Mouse (Mus musculus) intestine, embryonic 14.5 days (tissue): ENCODE measurements at regions not wholly inside any gene's neighbourhood (a gene's known extent, or its start where the extent isn't known, plus 50 kb on each side); places are given as distances from the start of the nearest gene placed in this dataset.

ENCODE experiments used
- ATAC-seq: fragments of 200-750 bp; cut with Nextera tagmentation; replicated peaks from 2 replicates; pipeline ENCODE4 v1.8.0; 2017; ENCODE audit warnings: low read depth, moderate number of reproducible peaks, moderate TSS enrichment, moderate library complexity; ENCODE audit not compliant: low FRiP score, low TSS enrichment
- DNase-seq: peaks from one replicate; pipeline ENCODE4 v3.0.0-alpha.2; 2018; ENCODE audit warnings: low spot score
- H3K27ac ChIP-seq: fragments of 300-500 bp; sonication (generic); 2 replicates; pipeline ENCODE4 v1.5.1; 2014; ENCODE audit warnings: low read depth, mild to moderate bottlenecking, control low read depth
- H3K27me3 ChIP-seq: fragments of 300-500 bp; sonication (generic); replicated peaks from 2 replicates; pipeline ENCODE4 v1.6.1; 2014; ENCODE audit warnings: low read length, control low read depth; ENCODE audit not compliant: control insufficient read depth, insufficient read depth
- H3K36me3 ChIP-seq: fragments of 300-500 bp; sonication (generic); 2 replicates; pipeline ENCODE4 v1.6.1; 2014; ENCODE audit warnings: low read length, control low read depth; ENCODE audit not compliant: control insufficient read depth, insufficient read depth
- H3K4me1 ChIP-seq: fragments of 300-500 bp; sonication (generic); replicated peaks from 2 replicates; pipeline ENCODE4 v1.6.1; 2014; ENCODE audit warnings: low read length, control low read depth, mixed read lengths; ENCODE audit not compliant: control insufficient read depth, insufficient read depth
- H3K4me2 ChIP-seq: fragments of 300-500 bp; sonication (generic); 2 replicates; pipeline ENCODE4 v1.6.1; 2014; ENCODE audit warnings: low read length
- H3K4me3 ChIP-seq: fragments of 300-500 bp; sonication (generic); 2 replicates; pipeline ENCODE4 v1.5.1; 2014; ENCODE audit warnings: low read depth, low read length, control low read depth, mixed read lengths
- H3K9ac ChIP-seq: fragments of 300-500 bp; sonication (generic); 2 replicates; pipeline ENCODE4 v1.6.1; 2014; ENCODE audit warnings: mild to moderate bottlenecking, low read length
- H3K9me3 ChIP-seq: fragments of 300-500 bp; sonication (generic); 2 replicates; pipeline ENCODE4 v1.6.1; 2016; ENCODE audit warnings: low read length, control low read depth; ENCODE audit not compliant: control insufficient read depth
- WGBS: fragments of 180-500 bp; shearing (Covaris S2); extraction: QIAGEN DNeasy Blood & Tissue Kit; methylation state at CpG from one replicate; pipeline ENCODE4 v1.1.7; 2014; 5-methylcytosine and 5-hydroxymethylcytosine counted together

GRCm38 (mm10) chr16:51543769-51544168 lies 487.3 kb upstream of the Cblb start:
- H3K27ac ChIP-seq = no peak overlapping the region
- no peak for ATAC-seq
- 87% methylated on average over 4 of the region's 4 CpGs for WGBS

GRCm38 (mm10) chr16:51547032-51547431 lies 484.0 kb upstream of the Cblb start:
- Histone ChIP-seq H3K4me2 (no peak overlapping the region), H3K9me3 (no peaks in the 10 kb centered on the region), H3K4me1 (no peaks in the 10 kb centered on the region), H3K9ac (no peak overlapping the region), H3K4me3 (no peak overlapping the region), H3K27ac (no peak overlapping the region), H3K27me3 (no peaks in the 10 kb centered on the region), H3K36me3 (no peaks in the 10 kb centered on the region)
- 81% methylated on average over 1 of the region's 1 CpGs for WGBS
- ATAC-seq = no peak
- DNase-seq = no peak

More at GRCm38 (mm10) chr16:51543769-51544168, 487.3 kb upstream of the Cblb start:
- no peak overlapping the region for H3K9ac ChIP-seq
- no peak for DNase-seq
- no peak overlapping the region for H3K4me3 ChIP-seq
- no peak overlapping the region for H3K4me2 ChIP-seq
- H3K4me1 ChIP-seq = no peaks in the 10 kb centered on the region
- H3K36me3 ChIP-seq = no peaks in the 10 kb centered on the region
- no peaks in the 10 kb centered on the region for H3K27me3 ChIP-seq
- H3K9me3 ChIP-seq = no peaks in the 10 kb centered on the region

GRCm38 (mm10) chr16:51562866-51563658 lies 468.0 kb upstream of the Cblb start:
- DNase-seq (no peak), ATAC-seq (no peak)
- no peak overlapping the region for H3K27ac ChIP-seq
- H3K4me1 ChIP-seq = no peaks in the 10 kb centered on the region
- H3K9ac ChIP-seq = no peak overlapping the region
- 92% methylated on average over 5 of the region's 5 CpGs for WGBS
- no peak overlapping the region for H3K4me2 ChIP-seq
- H3K36me3 ChIP-seq = no peaks in the 10 kb centered on the region
- no peak overlapping the region for H3K4me3 ChIP-seq
- H3K27me3 ChIP-seq = no peaks in the 10 kb centered on the region
- H3K9me3 ChIP-seq = no peaks in the 10 kb centered on the region

GRCm38 (mm10) chr16:51564064-51564463 lies 467.0 kb upstream of the Cblb start:
- no peak overlapping the region for H3K9ac ChIP-seq
- DNase-seq = no peak
- ATAC-seq = no peak
- H3K4me1 ChIP-seq = no peaks in the 10 kb centered on the region
- no peaks in the 10 kb centered on the region for H3K27me3 ChIP-seq
- no peaks in the 10 kb centered on the region for H3K9me3 ChIP-seq
- no peak overlapping the region for H3K4me3 ChIP-seq
- no peak overlapping the region for H3K4me2 ChIP-seq
- no peak overlapping the region for H3K27ac ChIP-seq
- H3K36me3 ChIP-seq = no peaks in the 10 kb centered on the region

GRCm38 (mm10) chr16:51577915-51578593 lies 453.0 kb upstream of the Cblb start:
- Histone ChIP-seq H3K4me1 (no peaks in the 10 kb centered on the region), H3K36me3 (no peaks in the 10 kb centered on the region), H3K9me3 (no peaks in the 10 kb centered on the region), H3K4me2 (no peak overlapping the region), H3K27me3 (no peaks in the 10 kb centered on the region), H3K4me3 (no peak overlapping the region), H3K27ac (no peak overlapping the region), H3K9ac (no peak overlapping the region)
- DNase-seq = no peak
- WGBS = 68% methylated on average over 2 of the region's 2 CpGs
- ATAC-seq = no peak

- no peaks in the 10 kb centered on the region for H3K4me1 ChIP-seq
- H3K27me3 ChIP-seq = no peaks in the 10 kb centered on the region
- no peak overlapping the region for H3K4me2 ChIP-seq
- no peak for DNase-seq
- H3K27ac ChIP-seq = no peak overlapping the region
- no peaks in the 10 kb centered on the region for H3K36me3 ChIP-seq
- WGBS = 67% methylated on average over 1 of the region's 1 CpGs
- H3K9me3 ChIP-seq = no peaks in the 10 kb centered on the region
- no peak for ATAC-seq
- H3K4me3 ChIP-seq = no peak overlapping the region
- H3K9ac ChIP-seq = no peak overlapping the region
These were observed 450.5 kb upstream of the Cblb start for GRCm38 (mm10) chr16:51580525-51580924.

GRCm38 (mm10) chr16:51589924-51590397 lies 441.1 kb upstream of the Cblb start:
- no peak for ATAC-seq
- WGBS = 34% methylated on average over 2 of the region's 2 CpGs
- no peak for DNase-seq
- H3K27me3 ChIP-seq = no peaks in the 10 kb centered on the region
- H3K36me3 ChIP-seq = no peaks in the 10 kb centered on the region
- no peak overlapping the region for H3K9ac ChIP-seq
- no peak overlapping the region for H3K4me3 ChIP-seq
- H3K4me2 ChIP-seq = no peak overlapping the region
- H3K4me1 ChIP-seq = no peaks in the 10 kb centered on the region
- H3K9me3 ChIP-seq = no peaks in the 10 kb centered on the region
- no peak overlapping the region for H3K27ac ChIP-seq

GRCm38 (mm10) chr16:51617579-51617978 lies 413.4 kb upstream of the Cblb start:
- no peaks in the 10 kb centered on the region for H3K27me3 ChIP-seq
- H3K9ac ChIP-seq = no peak overlapping the region
- no peak overlapping the region for H3K4me2 ChIP-seq
- no peak overlapping the region for H3K4me3 ChIP-seq
- no peaks in the 10 kb centered on the region for H3K9me3 ChIP-seq
- H3K36me3 ChIP-seq = no peaks in the 10 kb centered on the region
- H3K4me1 ChIP-seq = no peaks in the 10 kb centered on the region
- no peak overlapping the region for H3K27ac ChIP-seq
- ATAC-seq (no peak), DNase-seq (no peak)

- H3K4me1 ChIP-seq = no peaks in the 10 kb centered on the region
- no peaks in the 10 kb centered on the region for H3K27me3 ChIP-seq
- 83% methylated on average over 1 of the region's 1 CpGs for WGBS
- H3K36me3 ChIP-seq = no peaks in the 10 kb centered on the region
- H3K9ac ChIP-seq = no peak overlapping the region
- H3K4me2 ChIP-seq = no peak overlapping the region
- DNase-seq (no peak), ATAC-seq (no peak)
- H3K27ac ChIP-seq = no peak overlapping the region
- H3K4me3 ChIP-seq = no peak overlapping the region
- H3K9me3 ChIP-seq = no peaks in the 10 kb centered on the region
These were observed 384.4 kb upstream of the Cblb start for GRCm38 (mm10) chr16:51646646-51647045.
